Mouse (Mus musculus) layer of hippocampus, adult 8-10 months (tissue): ENCODE measurements around the gene Zdhhc18. TPM values are rescaled to one million over a fixed set of nuclear protein-coding genes. Genes with fewer than 3 reads are reported as not detected.
A peak's percentile ranks its signal among the peaks of the same experiment; 100 is the strongest.

ENCODE experiments used
- DNase-seq, 2 experiments: peaks; one replicate each; pipeline ENCODE4 v3.0.0; 2022; ENCODE audit warnings: low spot score in 2 of 2
- total RNA-seq, 4 experiments: library from RNA; stranded (reverse); gene quantifications; 2 replicates each; pipeline ENCODE4 v1.2.4; 2022

Gene Zdhhc18
- total RNA-seq, 4 experiments from 2014 or later: 30.7 to 44.0 (median 42.9) TPM

GRCm38 (mm10) chr4:133631071-133631768 is 18.7 kb downstream of the Zdhhc18 start:
- DNase-seq: no peak

GRCm38 (mm10) chr4:133630326-133630920 is 19.5 kb downstream of the Zdhhc18 start:
- DNase-seq: no peak

- DNase-seq: no peak
These were observed 20.8 kb downstream of the Zdhhc18 start for GRCm38 (mm10) chr4:133629191-133629590.

- no peak for DNase-seq
These were observed 21.4 kb downstream of the Zdhhc18 start for GRCm38 (mm10) chr4:133628517-133628916.

- DNase-seq: no peak
These were observed 22.9 kb downstream of the Zdhhc18 start for GRCm38 (mm10) chr4:133627039-133627438.

GRCm38 (mm10) chr4:133626621-133627020 is 23.3 kb downstream of the Zdhhc18 start:
- no peak for DNase-seq

- DNase-seq: no peak
These were observed 23.7 kb downstream of the Zdhhc18 start for GRCm38 (mm10) chr4:133626221-133626620.

GRCm38 (mm10) chr4:133625621-133626071 is 24.3 kb downstream of the Zdhhc18 start:
- DNase-seq: no peak

- no peak for DNase-seq
These were observed 25.1 kb downstream of the Zdhhc18 start for GRCm38 (mm10) chr4:133624830-133625229.

GRCm38 (mm10) chr4:133622161-133622695 is 27.7 kb downstream of the Zdhhc18 start:
- no peak for DNase-seq

- no peak for DNase-seq
These were observed 29.3 kb downstream of the Zdhhc18 start for GRCm38 (mm10) chr4:133620668-133621067.

GRCm38 (mm10) chr4:133619473-133620136 is 30.3 kb downstream of the Zdhhc18 start:
- DNase-seq: no peak

GRCm38 (mm10) chr4:133617936-133618335 is 32.0 kb downstream of the Zdhhc18 start:
- DNase-seq: no peak

GRCm38 (mm10) chr4:133615416-133615815 is 34.5 kb downstream of the Zdhhc18 start:
- no peak for DNase-seq

GRCm38 (mm10) chr4:133614274-133614761 is 35.6 kb downstream of the Zdhhc18 start:
- peak; percentile 50 to 68 for DNase-seq

GRCm38 (mm10) chr4:133613867-133614266 is 36.1 kb downstream of the Zdhhc18 start:
- DNase-seq: no peak

GRCm38 (mm10) chr4:133613026-133613425 is 36.9 kb downstream of the Zdhhc18 start:
- no peak for DNase-seq

- no peak for DNase-seq
These were observed 37.5 kb downstream of the Zdhhc18 start for GRCm38 (mm10) chr4:133612416-133612815.

GRCm38 (mm10) chr4:133611815-133612214 is 38.1 kb downstream of the Zdhhc18 start:
- DNase-seq: no peak

- peak; percentile 39 to 74 for DNase-seq
These were observed 40.2 kb downstream of the Zdhhc18 start for GRCm38 (mm10) chr4:133609719-133610118.

GRCm38 (mm10) chr4:133607284-133607683 is 42.7 kb downstream of the Zdhhc18 start:
- DNase-seq: no peak

GRCm38 (mm10) chr4:133605330-133605729 is 44.6 kb downstream of the Zdhhc18 start:
- DNase-seq: no peak
